Mouse (Mus musculus) intestine, postnatal 0 days (tissue): ENCODE data around the gene Usp4. TPM values are rescaled to one million over a fixed set of nuclear protein-coding genes. Genes with fewer than 3 reads are reported as not detected.
A peak's percentile ranks its signal among the peaks of the same experiment; 100 is the strongest.

ENCODE experiments used
- ATAC-seq: fragments of 200-750 bp; cut with Nextera tagmentation; 2 replicates; pipeline ENCODE4 v1.8.0; 2017; ENCODE audit warnings: mild to moderate bottlenecking, moderate TSS enrichment, moderate library complexity
- H3K27ac ChIP-seq: fragments of 300-500 bp; sonication (generic); 2 replicates; pipeline ENCODE4 v1.5.1; 2014; ENCODE audit warnings: mild to moderate bottlenecking, low read depth, low read length, moderate library complexity
- H3K27me3 ChIP-seq: fragments of 300-500 bp; sonication (generic); replicated peaks from 2 replicates; pipeline ENCODE4 v1.6.1; 2014; ENCODE audit warnings: low read length, mixed read lengths; ENCODE audit not compliant: control insufficient read depth, insufficient read depth
- H3K36me3 ChIP-seq: fragments of 300-500 bp; sonication (generic); 2 replicates; pipeline ENCODE4 v1.6.1; 2014; ENCODE audit warnings: mild to moderate bottlenecking, moderate library complexity; ENCODE audit not compliant: control insufficient read depth, insufficient read depth
- H3K4me1 ChIP-seq: fragments of 300-500 bp; sonication (generic); replicated peaks from 2 replicates; pipeline ENCODE4 v1.6.1; 2014; ENCODE audit warnings: antibody characterized with exemption, low read length, mixed read lengths; ENCODE audit not compliant: control insufficient read depth, insufficient read depth
- H3K4me2 ChIP-seq: fragments of 300-500 bp; sonication (generic); replicated peaks from 2 replicates; pipeline ENCODE4 v1.6.1; 2014; ENCODE audit warnings: low read depth, mild to moderate bottlenecking, moderate library complexity
- H3K4me3 ChIP-seq: fragments of 300-500 bp; sonication (generic); 2 replicates; pipeline ENCODE4 v1.5.1; 2014; ENCODE audit warnings: low read depth, low read length
- H3K9ac ChIP-seq: fragments of 300-500 bp; sonication (generic); 2 replicates; pipeline ENCODE4 v1.6.1; 2014; ENCODE audit warnings: mild to moderate bottlenecking, low read depth, low read length
- H3K9me3 ChIP-seq: fragments of 300-500 bp; sonication (generic); 2 replicates; pipeline ENCODE4 v1.6.1; 2016; ENCODE audit warnings: mixed run types; ENCODE audit not compliant: control insufficient read depth
- CTCF ChIP-seq: sonication (generic); IDR thresholded peaks from 2 replicates; pipeline ENCODE4 v1.5.1; 2016; ENCODE audit warnings: low read depth, mild to moderate bottlenecking, control low read depth, antibody characterized with exemption, moderate library complexity
- WGBS: fragments of 180-500 bp; shearing (Covaris S2); extraction: QIAGEN DNeasy Blood & Tissue Kit; methylation state at CpG from one replicate; pipeline ENCODE4 v1.1.7; 2014; 5-methylcytosine and 5-hydroxymethylcytosine counted together
- polyA plus RNA-seq: library from polyadenylated mRNA; unstranded; fragments of >200 nt; fragmentation: Nextera tagmentation; extraction: Ambion mirVana; gene quantifications from 2 replicates; pipeline ENCODE4 v1.2.1, GENCODE M21; 2015

Gene Usp4
- polyA plus RNA-seq, 1 experiment from 2014 or later: 45.2 TPM

- peak; percentile 15; the same call in 1 of the 2 replicates for ATAC-seq
- H3K9me3 ChIP-seq: no peaks in the 10 kb centered on the region
- H3K4me1 ChIP-seq: peaks cover 15% of the 10 kb centered on the region
- WGBS: 32% methylated on average over 10 of the region's 10 CpGs
- H3K27ac ChIP-seq: peak overlapping the region; percentile 96
- H3K9ac ChIP-seq: peak overlapping the region; percentile 79
- H3K36me3 ChIP-seq: peaks cover 6% of the 10 kb centered on the region; the same call in 1 of the 2 replicates
- TF ChIP-seq CTCF: no peak
- H3K4me2 ChIP-seq: peak overlapping the region; percentile 80
- no peaks in the 10 kb centered on the region for H3K27me3 ChIP-seq
- H3K4me3 ChIP-seq: peak overlapping the region; percentile 69
Observed at GRCm38 (mm10) chr9:108340258-108341138, 7.2 kb upstream of the Usp4 start.

DNA sequence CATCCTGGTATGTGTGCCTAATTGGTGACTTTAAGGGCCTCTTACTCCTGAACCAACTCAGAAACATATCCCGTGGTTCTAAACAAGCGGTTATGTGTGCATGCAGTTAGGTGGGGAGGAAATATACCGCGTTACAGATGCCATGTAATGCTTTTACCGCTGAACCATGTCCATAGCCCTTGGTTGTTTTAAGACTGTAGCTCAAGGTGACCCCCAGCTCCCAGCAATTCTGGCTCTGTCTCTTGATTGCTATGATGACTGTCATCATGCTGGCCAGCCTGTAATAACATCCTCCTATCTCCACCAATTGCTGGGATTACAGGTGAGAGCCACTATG, 6.5 kb upstream of the Usp4 start:
- Histone ChIP-seq H3K27me3 (no peaks in the 10 kb centered on the region), H3K36me3 (peaks cover 3% of the 10 kb centered on the region; the same call in 1 of the 2 replicates), H3K4me1 (peaks cover 15% of the 10 kb centered on the region), H3K4me2 (peak overlapping the region; percentile 80), H3K27ac (peak overlapping the region; percentile 96), H3K4me3 (peak overlapping the region; percentile 69; the same call in 1 of the 2 replicates), H3K9me3 (no peaks in the 10 kb centered on the region), H3K9ac (no peak overlapping the region)
- ATAC-seq: no peak
- TF ChIP-seq CTCF: no peak
- 62% methylated on average over 5 of the region's 5 CpGs for WGBS

DNA sequence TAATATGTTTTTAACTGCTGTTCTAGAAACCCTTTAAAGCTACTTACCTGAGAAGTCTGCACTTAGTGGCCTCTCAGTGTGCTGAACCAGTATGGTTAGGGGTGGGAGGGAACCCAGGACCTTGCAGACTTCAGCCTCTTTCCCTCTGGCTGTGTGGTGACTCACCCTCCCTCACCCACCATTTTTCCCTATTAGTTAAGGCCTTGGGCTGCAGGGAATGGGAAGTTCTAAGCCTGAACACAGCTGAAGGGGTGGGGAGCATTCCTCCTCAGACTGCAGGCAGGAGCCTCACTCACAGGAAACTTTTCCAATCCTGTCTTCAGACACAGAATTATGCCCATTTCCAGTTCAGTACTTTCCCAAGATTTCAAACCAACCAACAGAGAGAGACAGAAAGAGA, 5.9 kb upstream of the Usp4 start:
- Histone ChIP-seq H3K4me2 (peak overlapping the region; percentile 80; the same call in 1 of the 2 replicates), H3K27ac (peak overlapping the region; percentile 96), H3K4me3 (no peak overlapping the region), H3K9me3 (no peaks in the 10 kb centered on the region), H3K36me3 (peaks cover 3% of the 10 kb centered on the region; the same call in 1 of the 2 replicates), H3K4me1 (peaks cover 15% of the 10 kb centered on the region), H3K27me3 (no peaks in the 10 kb centered on the region), H3K9ac (no peak overlapping the region; the same call in 1 of the 2 replicates)
- TF ChIP-seq CTCF: no peak
- no peak for ATAC-seq

DNA sequence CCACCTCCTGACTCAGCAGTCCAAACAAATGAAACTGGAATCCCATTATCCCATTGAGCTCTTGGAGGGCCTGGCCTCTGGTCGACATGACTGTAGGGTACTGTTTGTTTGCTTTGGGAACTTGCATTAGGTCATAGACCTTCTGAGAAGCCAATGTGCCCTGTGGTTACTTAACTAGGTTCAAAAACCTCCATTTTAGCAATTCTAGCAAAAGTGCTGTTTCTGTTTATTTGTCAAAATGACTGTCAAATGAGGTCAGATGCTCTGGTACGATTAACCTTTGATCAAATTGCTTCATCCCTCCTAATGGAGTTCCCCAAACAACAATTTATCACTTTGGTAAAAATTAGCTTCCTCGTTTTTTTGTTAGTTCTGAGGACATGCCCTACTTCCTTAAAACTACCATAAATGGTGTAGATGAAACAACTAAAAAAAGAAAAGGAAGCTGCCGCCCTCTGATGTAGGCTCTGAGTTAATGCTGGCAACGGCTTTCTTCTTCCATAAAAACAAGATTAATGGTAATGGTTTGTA, 5.3 kb upstream of the Usp4 start:
- Histone ChIP-seq H3K36me3 (peaks cover 3% of the 10 kb centered on the region; the same call in 1 of the 2 replicates), H3K9ac (no peak overlapping the region), H3K4me2 (peak overlapping the region; percentile 80), H3K27me3 (no peaks in the 10 kb centered on the region), H3K27ac (peak overlapping the region; percentile 96), H3K4me3 (no peak overlapping the region), H3K4me1 (peaks cover 15% of the 10 kb centered on the region), H3K9me3 (no peaks in the 10 kb centered on the region)
- 5% methylated on average over 5 of the region's 5 CpGs for WGBS
- no peak for ATAC-seq
- peak; percentile 27; the same call in 1 of the 2 replicates for TF ChIP-seq CTCF

DNA sequence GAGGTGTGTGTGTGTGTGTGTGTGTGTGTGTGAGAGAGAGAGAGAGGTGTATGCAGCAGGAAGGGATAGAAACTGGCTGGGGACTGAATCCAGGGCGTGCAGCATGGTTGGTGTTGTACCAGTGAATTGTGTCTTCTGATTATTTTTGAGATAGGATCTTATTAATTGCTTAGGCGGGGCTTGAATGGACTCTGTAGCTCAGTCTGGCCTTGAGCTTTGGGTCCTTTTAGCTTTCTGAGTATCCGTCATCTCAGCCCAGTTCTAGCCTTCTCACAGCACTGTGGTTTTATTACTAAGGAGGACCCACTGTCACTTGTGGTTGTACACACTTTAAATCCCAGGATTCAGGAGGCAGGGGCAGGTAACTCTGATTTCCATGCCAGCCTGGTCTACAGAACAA, 4.3 kb upstream of the Usp4 start:
- peaks cover 15% of the 10 kb centered on the region for H3K4me1 ChIP-seq
- H3K9me3 ChIP-seq: no peaks in the 10 kb centered on the region
- TF ChIP-seq CTCF: no peak
- no peaks in the 10 kb centered on the region for H3K27me3 ChIP-seq
- 0 out of 2 replicates have a peak, but pooled peaks have one; percentile 1 for ATAC-seq
- peaks cover 3% of the 10 kb centered on the region; the same call in 1 of the 2 replicates for H3K36me3 ChIP-seq
- H3K9ac ChIP-seq: no peak overlapping the region
- peak overlapping the region; percentile 96; the same call in 1 of the 2 replicates for H3K27ac ChIP-seq
- no peak overlapping the region for H3K4me2 ChIP-seq
- WGBS: 36% methylated on average over 3 of the region's 3 CpGs
- no peak overlapping the region for H3K4me3 ChIP-seq

- H3K27ac ChIP-seq: peak overlapping the region; percentile 96; the same call in 1 of the 2 replicates
- no peak overlapping the region for H3K9ac ChIP-seq
- peaks cover 15% of the 10 kb centered on the region for H3K4me1 ChIP-seq
- H3K4me2 ChIP-seq: no peak overlapping the region
- H3K9me3 ChIP-seq: no peaks in the 10 kb centered on the region
- WGBS: 80% methylated on average over 1 of the region's 1 CpGs
- H3K27me3 ChIP-seq: no peaks in the 10 kb centered on the region
- no peak overlapping the region for H3K4me3 ChIP-seq
- TF ChIP-seq CTCF: no peak
- no peak for ATAC-seq
- peaks cover 3% of the 10 kb centered on the region; the same call in 1 of the 2 replicates for H3K36me3 ChIP-seq
Observed at GRCm38 (mm10) chr9:108343835-108344234, 3.8 kb upstream of the Usp4 start.
